Mouse (Mus musculus) layer of hippocampus, adult 9-11 months (tissue): ENCODE results near the gene Ccl8.

ENCODE experiments used
- DNase-seq: peaks from one replicate; pipeline ENCODE4 v3.0.0; 2022

Ccl8 gene

GRCm38 (mm10) chr11:82114885-82115284, at the start of gene Ccl8:
Ccl8 (plus strand) TSS chr11:82115185.
- no peak for DNase-seq

DNA sequence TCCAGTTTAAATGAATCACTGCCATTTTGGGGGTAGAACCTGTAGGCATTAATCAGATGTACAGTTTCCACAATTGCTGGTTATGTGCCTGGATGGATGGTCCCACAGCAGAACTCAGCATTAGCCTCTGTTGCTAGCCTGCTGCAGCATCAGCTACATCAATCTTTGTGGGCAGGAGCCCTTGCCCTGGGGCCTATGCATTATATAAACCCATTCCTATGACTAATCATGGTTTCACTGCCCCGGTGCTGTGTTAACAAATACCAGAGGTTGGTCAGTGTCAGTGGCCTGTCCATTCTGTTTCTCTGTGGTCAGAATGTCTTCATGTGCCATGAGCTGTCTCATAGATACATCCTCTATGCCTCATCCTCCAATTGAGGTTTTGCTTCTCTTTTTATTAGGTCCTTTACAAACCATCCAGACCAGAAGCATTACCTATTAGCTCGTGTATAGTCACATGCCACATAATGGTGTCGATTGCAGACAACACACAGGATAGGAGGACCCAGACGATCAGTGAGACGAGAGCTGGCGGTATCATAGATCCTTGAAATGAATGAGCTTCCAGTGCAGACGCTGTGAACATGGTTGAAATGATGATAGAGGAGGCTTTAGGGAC, 47.9 kb upstream of the Ccl8 start:
- no peak for DNase-seq

DNA sequence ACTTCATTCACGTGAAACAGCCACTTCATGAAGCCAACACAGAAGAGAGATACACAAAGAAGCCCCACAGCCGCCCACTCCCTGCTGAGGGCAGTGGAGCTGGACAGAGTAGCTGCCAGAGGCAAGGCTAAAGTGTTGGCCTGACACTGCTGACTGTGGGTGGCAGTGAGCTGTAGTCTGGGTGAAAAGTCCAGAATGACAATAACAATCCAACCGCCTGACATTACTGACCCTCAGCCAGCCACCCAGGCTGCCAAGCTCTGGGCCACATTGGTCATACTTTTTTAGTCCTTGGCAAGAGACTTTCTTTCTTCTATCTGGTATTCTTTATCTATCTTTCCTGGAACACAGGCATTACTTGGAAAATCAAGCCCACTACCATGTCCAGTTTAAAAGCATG, 43.9 kb upstream of the Ccl8 start:
- no peak for DNase-seq

DNA sequence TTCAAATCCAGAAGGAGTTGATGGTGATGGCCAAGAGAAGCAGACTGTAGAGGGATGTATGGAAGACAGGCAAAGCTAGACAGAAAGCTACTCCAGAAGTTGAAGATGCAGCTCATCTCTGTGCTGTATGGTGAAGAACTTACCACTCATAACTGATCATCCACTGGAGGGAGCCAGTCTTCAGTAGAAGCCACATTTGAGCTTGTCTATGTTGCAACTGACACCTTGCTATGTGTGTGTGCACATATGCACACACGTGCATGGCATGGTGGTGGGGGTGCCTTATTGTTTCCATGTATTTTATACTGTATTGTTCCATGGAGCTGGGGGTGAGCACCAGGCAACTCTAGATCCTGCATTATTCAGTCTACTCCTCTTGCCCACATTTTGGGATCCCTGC, 42.6 kb upstream of the Ccl8 start:
- DNase-seq: no peak

DNA sequence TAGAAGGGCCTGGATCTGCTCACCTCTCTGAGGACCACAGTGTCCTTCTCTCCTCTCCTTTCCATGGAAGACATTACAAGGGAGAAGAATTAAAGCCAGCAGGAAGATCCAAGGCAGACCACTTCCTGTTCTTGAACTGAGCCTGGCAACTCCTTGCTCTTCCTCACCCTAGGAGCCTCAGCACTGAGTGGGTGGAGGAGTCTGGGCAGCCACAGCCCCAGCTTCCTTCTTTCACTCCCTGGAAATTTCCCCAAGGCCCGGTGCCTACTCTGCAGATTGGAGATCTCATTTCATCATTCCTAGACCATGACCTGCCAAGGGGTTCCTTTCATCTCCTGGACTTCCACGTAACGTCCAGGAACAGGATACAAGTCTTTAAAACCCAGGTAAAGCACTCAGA, 42.0 kb upstream of the Ccl8 start:
- DNase-seq: no peak

- DNase-seq: no peak
Observed at GRCm38 (mm10) chr11:82073686-82074085, 41.3 kb upstream of the Ccl8 start.

DNA sequence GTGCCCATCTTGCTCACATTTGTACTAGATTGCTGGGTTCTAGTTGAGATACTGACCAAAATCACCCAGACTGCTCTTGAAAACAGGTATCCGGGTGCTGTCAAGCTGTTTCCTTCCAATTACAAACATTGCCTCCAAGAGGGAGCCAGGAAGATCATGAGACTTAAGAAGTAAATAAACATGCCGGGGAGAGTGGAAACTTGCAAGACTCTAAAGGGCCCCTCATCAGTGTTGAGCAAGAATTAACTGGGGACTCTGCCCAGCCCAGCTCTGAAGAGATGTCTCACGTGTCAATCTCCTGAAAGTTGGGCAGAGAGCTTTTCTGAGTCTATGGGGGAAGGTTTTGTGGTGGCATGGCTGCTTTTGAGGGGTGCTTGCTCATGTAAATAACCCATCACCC, 38.0 kb upstream of the Ccl8 start:
- no peak for DNase-seq

GRCm38 (mm10) chr11:82078136-82078730, 36.8 kb upstream of the Ccl8 start:
- DNase-seq: no peak

GRCm38 (mm10) chr11:82080865-82081264, 34.1 kb upstream of the Ccl8 start:
- no peak for DNase-seq

DNA sequence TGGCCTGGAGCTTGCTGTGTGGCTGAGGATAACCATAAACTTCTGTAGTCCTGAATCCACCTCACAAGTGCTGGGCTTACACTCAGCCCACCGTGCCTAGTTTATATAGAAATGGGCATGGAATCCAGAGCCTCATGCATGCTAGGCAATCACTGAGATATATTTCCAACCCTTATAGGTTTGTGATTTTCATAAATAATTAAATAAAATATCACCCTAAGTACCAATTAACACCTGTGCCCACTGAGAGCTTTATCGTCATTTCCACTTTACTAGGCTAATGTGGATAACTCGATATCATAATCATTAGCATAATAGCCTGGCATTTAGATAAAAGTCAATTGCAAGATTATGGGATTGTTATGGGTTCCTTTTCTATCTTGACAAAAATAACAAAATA, 30.6 kb upstream of the Ccl8 start:
- DNase-seq: no peak

GRCm38 (mm10) chr11:82099511-82100323, 15.3 kb upstream of the Ccl8 start:
- no peak for DNase-seq

GRCm38 (mm10) chr11:82101087-82101486, 13.9 kb upstream of the Ccl8 start:
- no peak for DNase-seq

- DNase-seq: peak; percentile 45
Observed at GRCm38 (mm10) chr11:82101529-82101928, 13.5 kb upstream of the Ccl8 start, which contains the start of gene Ccl12. Ccl12 (plus strand) TSS chr11:82101845.

- no peak for DNase-seq
Observed at GRCm38 (mm10) chr11:82109611-82110010, 5.4 kb upstream of the Ccl8 start.

- no peak for DNase-seq
Observed at GRCm38 (mm10) chr11:82110372-82111248, 4.4 kb upstream of the Ccl8 start.

GRCm38 (mm10) chr11:82116041-82116440, 1.1 kb downstream of the Ccl8 start:
- no peak for DNase-seq

- no peak for DNase-seq
Observed at GRCm38 (mm10) chr11:82132977-82133376, 18.0 kb downstream of the Ccl8 start.

DNA sequence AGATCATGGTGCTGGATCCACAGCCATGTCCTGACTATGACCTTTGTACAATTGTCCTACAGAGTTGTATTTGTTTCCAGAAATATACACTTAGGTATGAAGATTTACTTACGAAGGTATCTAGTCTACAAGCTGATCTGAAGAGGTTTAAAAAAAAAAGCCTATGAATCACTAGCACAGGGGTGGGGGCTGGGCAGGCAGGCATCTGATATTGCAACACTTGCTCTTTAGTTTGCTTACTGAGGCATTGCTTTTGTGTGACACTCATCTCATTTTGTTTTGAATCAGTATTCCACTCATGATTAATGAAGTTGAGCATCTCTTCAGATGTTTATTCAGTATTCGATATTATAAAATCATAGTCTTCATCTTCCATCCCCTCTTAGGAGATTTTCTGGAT, 21.2 kb downstream of the Ccl8 start:
- DNase-seq: no peak

DNA sequence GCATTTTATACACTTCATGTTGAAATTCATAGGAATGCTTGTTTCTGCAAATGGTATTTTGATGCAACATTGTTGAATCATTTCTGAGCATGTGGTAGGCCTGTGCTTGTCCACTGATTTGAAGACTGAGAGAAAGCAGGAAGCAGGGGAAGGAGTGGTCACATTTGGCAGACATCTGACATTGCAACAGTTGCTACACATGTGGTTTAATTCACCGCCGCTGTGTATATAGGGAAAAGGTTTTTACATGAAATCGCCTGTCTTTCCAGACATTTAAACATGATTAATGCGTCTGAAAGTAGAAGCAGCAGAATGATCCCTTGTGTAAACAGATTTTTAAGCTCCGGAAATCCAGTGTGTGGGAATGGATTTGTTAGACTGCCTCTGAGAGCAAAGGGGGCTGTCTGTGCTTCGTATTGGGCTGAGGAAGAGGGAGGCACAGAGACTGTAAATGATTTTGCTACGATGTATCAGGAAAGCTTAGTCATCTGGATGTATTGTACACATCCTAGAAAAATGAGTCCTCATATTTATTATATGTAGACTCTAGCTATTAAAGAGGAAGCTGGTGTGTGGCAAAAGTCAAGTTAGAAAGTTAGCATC, 24.6 kb downstream of the Ccl8 start:
- DNase-seq: no peak

DNA sequence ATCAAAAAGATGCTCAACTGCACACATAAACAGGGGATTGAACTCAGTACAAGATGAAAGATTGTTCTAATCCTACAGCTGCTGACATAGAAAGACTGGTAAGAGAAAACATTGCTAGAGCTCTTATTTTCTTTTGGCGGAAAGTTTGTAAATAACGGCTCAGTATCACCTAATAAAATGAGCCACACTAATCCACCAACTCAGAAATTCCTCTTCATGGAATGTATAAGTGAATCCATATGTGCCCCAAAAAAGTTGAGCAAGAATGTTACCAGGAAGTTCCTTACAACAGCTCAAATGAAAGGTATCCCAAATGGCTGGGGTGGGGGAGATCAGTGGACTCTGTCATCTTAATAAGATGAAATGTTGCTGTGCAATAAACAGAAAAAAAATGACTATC, 44.1 kb downstream of the Ccl8 start:
- DNase-seq: no peak

DNA sequence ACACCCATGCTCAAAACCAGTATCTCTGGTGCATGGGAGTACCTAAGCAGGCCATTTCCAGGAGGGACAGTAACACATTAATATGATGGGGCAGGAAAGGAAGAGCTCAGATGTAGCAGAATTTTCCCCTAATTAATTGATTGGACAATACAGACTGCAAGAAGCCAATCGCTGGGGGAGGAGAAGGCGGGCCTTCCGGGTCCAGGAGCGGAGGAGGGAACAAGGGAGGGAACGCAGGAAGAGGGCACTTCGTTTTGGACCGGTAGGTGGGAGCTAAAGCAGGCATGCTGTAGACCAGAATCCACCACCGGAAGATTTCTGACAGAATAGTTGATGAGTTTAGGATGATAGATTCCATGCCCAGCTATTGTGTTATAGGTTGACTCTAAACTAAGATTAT, 48.3 kb downstream of the Ccl8 start:
- no peak for DNase-seq
